Mouse (Mus musculus): ENCODE results near the gene Zfp831.

Zfp831 gene

GRCm38 (mm10) chr2:174643448-174644144 is at the start of gene Zfp831:
Gene Zfp831 (plus strand): TSS chr2:174643534.
- no peak for DNase-seq (ENCODE audit: low read depth)

DNA sequence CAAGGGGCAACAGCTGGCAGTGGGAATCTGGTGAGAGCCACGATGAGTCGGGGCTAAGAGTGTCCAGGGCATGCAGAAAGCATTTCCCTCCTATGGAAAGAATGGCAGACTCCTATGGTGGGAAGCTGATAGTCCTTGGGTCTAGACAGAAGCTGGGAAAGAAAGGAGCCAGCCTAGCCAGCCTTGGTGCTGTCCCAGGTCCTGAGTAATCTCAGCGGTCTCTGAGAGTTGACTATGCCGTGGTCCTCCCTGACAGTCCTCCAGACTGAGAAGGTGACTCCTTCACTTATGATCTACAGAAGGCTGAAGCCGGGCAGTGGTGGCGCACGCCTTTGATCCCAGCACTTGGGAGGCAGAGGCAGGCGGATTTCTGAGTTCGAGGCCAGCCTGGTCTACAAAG is 48.4 kb upstream of the Zfp831 start:
- peak; percentile 38 for DNase-seq (ENCODE audit: low read depth)

GRCm38 (mm10) chr2:174595611-174596010 is 47.7 kb upstream of the Zfp831 start:
- DNase-seq (ENCODE audit: low read depth), result no peak

GRCm38 (mm10) chr2:174596457-174596856 is 46.9 kb upstream of the Zfp831 start:
- DNase-seq (ENCODE audit: low read depth), result no peak

DNA sequence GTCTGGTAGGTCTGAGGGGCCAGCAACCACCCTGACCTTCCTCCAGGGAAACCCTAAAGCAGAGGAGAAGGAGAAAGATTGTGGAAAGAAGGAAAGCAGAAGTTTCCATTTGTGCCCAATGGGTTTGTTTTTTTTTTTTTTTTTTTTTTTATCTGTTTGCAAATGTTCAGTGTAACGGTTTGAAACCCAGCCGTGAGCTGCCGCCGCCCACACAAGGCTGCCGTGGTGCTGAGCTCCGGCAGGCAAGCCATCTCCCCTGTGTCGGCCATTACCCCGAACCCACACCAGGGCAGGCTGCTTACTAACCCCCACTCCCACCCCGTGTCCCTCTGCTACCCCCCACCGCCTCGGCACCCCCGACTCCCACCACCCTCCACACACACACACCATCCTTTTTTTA is 44.9 kb upstream of the Zfp831 start:
- DNase-seq (ENCODE audit: low read depth), result no peak

- DNase-seq (ENCODE audit: low read depth), result no peak
Observed at GRCm38 (mm10) chr2:174599071-174599635, 44.2 kb upstream of the Zfp831 start.

GRCm38 (mm10) chr2:174599853-174600271 is 43.5 kb upstream of the Zfp831 start:
- DNase-seq (ENCODE audit: low read depth), result peak; percentile 23

DNA sequence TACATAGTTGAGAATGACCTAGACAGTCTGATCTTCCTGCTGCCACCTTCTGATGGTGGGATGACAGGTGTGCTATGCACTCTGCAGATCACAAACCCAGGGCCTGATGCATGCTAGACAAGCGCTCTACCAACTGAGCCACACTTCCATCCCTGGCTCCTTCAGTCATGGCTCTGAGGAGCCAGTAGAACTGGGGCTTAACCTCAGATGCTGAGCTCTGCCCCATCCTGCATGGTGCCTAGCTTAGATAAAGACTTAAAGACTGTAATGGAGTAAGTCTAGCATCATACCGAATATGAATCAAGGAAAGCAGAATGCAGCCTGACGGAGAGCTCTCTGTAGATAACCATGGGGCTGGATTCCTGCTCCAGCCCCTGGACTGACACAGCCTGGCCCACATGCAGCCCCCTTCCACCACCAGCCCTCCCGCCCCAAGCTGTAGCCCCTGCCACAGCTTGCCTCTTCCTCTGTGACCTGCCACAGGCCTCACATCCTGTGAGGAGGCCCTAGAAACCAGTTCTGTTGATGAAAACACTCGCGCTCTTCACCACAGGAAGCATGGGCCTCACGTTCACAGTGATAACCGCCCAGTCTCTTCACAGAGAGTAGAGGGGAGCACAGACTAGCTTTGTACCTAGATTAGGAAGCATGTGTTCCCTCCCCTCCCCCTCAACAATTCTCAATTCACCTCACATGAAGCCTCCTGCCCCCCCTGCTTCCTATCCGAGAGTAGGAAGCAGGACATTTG is 41.2 kb upstream of the Zfp831 start:
- no peak for DNase-seq (ENCODE audit: low read depth)

- DNase-seq (ENCODE audit: low read depth), result no peak
Observed at GRCm38 (mm10) chr2:174603321-174603720, 40.0 kb upstream of the Zfp831 start.

GRCm38 (mm10) chr2:174605020-174605419 is 38.3 kb upstream of the Zfp831 start:
- DNase-seq (ENCODE audit: low read depth), result no peak

- no peak for DNase-seq (ENCODE audit: low read depth)
Observed at GRCm38 (mm10) chr2:174605442-174606087, 37.8 kb upstream of the Zfp831 start.

DNA sequence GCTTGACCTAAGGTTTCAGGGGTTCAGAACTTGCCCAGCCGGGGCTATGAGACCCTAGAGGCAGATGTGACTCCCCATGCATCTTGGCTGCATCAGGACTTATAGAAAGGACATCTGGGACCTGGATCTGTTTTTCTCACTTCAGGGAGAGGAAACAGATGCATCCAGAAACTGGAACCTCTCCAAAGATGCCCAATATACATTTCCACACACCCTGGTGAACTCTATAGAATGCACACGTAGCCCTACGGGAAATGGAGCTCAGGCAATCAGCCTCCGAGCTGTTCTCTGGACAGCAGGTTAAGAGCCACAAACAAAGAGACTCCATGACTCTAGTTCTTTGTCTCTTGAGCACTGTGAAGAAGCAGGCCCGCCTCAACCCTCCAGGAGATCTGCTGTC is 37.0 kb upstream of the Zfp831 start:
- DNase-seq (ENCODE audit: low read depth), result no peak

DNA sequence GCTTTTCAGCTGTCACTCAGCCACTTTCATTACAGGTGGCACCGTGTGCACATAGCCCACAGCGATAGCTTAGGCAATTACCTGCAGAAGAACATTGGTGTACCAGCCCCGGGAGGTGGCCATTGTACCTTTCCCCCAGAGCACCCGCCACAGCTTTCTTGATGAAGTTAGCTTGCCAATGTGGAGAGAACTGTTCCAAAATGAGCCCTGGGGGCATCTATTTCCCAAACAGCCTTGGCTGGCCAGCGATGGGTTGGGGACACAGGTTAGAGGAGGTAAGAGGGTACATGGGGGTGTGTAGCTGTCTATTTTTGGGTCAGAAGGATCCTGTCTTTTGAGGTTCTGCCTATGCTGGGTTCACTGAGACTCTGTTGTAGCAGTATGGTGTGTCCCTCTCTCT is 33.4 kb upstream of the Zfp831 start:
- no peak for DNase-seq (ENCODE audit: low read depth)

DNA sequence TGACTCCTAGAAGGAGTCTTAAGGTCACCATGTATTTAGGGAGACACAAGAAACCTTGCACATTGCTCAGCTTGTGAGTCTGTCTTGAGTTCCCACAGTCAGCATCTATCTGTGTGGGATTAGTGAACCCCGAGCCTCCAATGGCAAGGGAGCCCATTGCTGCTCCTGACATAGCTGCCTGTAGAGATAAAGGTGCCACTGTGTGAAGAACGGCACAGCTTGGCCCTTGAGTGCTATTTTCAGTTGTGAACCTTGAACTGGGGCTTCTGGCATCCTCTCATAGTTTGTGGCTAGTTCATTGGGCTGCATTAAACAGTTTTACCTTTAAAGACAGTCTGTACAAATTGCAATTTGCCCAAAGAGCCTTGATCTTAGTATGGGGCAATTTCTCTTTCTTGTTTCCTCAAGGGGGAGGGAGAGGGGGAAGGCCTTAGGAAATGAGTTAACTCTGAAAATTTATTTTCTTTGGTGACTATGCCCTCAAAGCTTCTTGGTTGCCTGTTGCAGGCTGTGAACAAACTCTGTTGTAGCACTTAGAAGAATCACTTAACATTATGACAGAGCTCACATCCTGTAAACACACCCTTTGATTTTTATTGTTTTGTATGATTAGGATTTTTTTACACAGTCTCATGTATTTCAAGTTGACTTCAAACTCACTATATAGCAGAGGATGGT is 30.8 kb upstream of the Zfp831 start:
- no peak for DNase-seq (ENCODE audit: low read depth)

GRCm38 (mm10) chr2:174613221-174613620 is 30.1 kb upstream of the Zfp831 start:
- DNase-seq (ENCODE audit: low read depth), result no peak

DNA sequence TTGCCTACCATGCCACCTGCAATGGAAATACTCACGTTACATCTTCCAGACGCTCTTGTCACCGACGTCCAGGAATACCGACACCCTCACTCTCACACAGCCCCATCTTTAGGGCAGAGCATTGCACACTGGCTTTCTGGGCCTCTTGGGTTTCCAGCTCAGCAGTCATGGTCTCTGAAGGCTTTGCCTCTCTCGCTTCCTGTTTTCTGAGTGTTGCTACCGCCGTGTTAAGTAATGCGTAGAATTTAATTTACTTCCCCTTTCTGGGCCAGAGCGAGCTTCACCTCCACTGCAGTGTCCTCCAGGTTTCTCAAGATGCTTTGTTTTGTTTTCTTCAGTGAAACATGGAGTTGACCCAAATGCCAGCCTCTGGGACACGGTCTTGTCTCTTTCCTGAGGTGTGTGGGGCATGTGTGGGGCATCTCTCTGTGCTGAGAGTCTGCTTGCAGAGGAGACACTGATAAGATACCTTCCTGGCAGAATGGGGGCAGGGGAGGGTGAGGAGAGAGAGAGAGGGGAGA is 29.4 kb upstream of the Zfp831 start:
- no peak for DNase-seq (ENCODE audit: low read depth)

- no peak for DNase-seq (ENCODE audit: low read depth)
Observed at GRCm38 (mm10) chr2:174621881-174622280, 21.5 kb upstream of the Zfp831 start.

- DNase-seq (ENCODE audit: low read depth), result no peak
Observed at GRCm38 (mm10) chr2:174624430-174624829, 18.9 kb upstream of the Zfp831 start.

GRCm38 (mm10) chr2:174627021-174627420 is 16.3 kb upstream of the Zfp831 start:
- DNase-seq (ENCODE audit: low read depth), result no peak

DNA sequence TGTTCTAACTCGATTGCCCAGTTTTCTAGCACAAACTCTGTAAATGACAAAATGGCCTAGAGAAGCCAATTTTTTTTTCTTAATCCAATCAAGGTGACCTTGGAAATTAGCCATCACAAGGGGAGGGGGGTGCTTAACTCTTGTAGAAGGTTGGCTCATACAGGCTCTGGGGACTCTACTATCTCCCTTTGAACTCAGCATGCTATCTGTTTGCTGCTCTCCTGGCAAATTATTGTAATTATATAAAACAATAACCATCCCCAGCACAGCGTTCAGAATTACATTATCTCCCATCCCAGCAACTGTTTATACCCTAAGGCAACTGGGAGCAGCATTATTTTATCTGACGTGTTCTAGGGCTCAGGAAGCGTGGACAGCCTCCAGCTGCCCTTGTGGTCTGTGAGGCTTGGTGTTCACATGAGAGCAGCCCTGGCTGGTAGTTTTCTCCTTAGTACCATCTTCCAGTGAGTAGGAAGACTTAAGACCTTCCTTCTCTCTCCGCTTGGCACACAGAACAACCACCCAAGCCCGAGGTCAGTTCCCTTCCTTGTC is 14.0 kb upstream of the Zfp831 start:
- no peak for DNase-seq (ENCODE audit: low read depth)

DNA sequence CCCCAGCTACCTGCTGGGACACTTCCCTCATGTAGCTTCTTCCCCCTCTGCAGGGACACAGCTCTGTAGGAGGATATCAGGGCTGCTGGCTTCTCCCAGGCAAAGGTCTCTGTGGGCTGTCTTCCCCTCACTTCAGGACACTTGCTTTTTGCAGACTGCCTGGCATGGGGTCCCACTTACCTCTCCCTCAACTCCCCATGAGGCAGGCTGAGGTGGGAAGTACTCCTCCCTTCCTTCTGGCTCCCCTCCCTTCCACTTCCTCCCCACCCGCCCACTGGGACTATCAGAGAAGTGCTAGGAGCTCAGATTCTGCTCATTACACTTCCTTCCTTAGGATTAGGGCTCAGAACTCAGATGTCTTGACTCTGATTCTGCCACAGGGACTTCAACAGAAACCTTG is 6.6 kb upstream of the Zfp831 start:
- no peak for DNase-seq (ENCODE audit: low read depth)

GRCm38 (mm10) chr2:174644975-174645374 is 1.6 kb downstream of the Zfp831 start:
- no peak for DNase-seq (ENCODE audit: low read depth)

All from NIH3T3 (cell line).